Mouse (Mus musculus) liver, embryonic 16.5 days (tissue): ENCODE data around the gene Gm7982. TPM values are rescaled to one million over a fixed set of nuclear protein-coding genes. Genes with fewer than 3 reads are reported as not detected.
"Not testable (repeated sequence)": the region's sequence is repeated elsewhere in the genome, so short reads cannot be mapped to it uniquely, and the experiment has no call there.

Source experiments
- ATAC-seq: fragments of 200-750 bp; cut with Nextera tagmentation; 2 replicates; pipeline ENCODE4 v1.8.0; 2017; ENCODE audit warnings: low read depth, mild to moderate bottlenecking, moderate number of reproducible peaks, moderate library complexity
- H3K27ac ChIP-seq: fragments of 300-500 bp; sonication (generic); 2 replicates; pipeline ENCODE4 v1.5.1; 2014; ENCODE audit warnings: mild to moderate bottlenecking, low read length
- H3K27me3 ChIP-seq: fragments of 300-500 bp; sonication (generic); 2 replicates; pipeline ENCODE4 v1.6.1; 2014; ENCODE audit warnings: low read depth, low read length, mixed read lengths; ENCODE audit not compliant: control insufficient read depth, insufficient read depth
- H3K36me3 ChIP-seq: fragments of 300-500 bp; sonication (generic); 2 replicates; pipeline ENCODE4 v1.6.1; 2014; ENCODE audit warnings: mild to moderate bottlenecking; ENCODE audit not compliant: control insufficient read depth, insufficient read depth
- H3K4me1 ChIP-seq: fragments of 300-500 bp; sonication (generic); 2 replicates; pipeline ENCODE4 v1.6.1; 2014; ENCODE audit warnings: low read depth, low read length, mixed read lengths; ENCODE audit not compliant: control insufficient read depth
- H3K4me2 ChIP-seq: fragments of 300-500 bp; sonication (generic); 2 replicates; pipeline ENCODE4 v1.6.1; 2014; ENCODE audit warnings: low read depth, low read length, mixed read lengths
- H3K4me3 ChIP-seq: fragments of 300-500 bp; sonication (generic); 2 replicates; pipeline ENCODE4 v1.5.1; 2014; ENCODE audit warnings: low read depth, mild to moderate bottlenecking, low read length
- H3K9ac ChIP-seq: fragments of 300-500 bp; sonication (generic); 2 replicates; pipeline ENCODE4 v1.6.1; 2014; ENCODE audit warnings: low read depth, low read length
- H3K9me3 ChIP-seq: fragments of 300-500 bp; sonication (generic); replicated peaks from 2 replicates; pipeline ENCODE4 v1.6.1; 2016; ENCODE audit warnings: low read length; ENCODE audit not compliant: control insufficient read depth
- WGBS: fragments of 180-500 bp; shearing (Covaris S2); extraction: QIAGEN DNeasy Blood & Tissue Kit; methylation state at CpG from one replicate; pipeline ENCODE4 v1.1.7; 2014; ENCODE audit not compliant: insufficient replicate concordance; 5-methylcytosine and 5-hydroxymethylcytosine counted together
- polyA plus RNA-seq: library from polyadenylated mRNA; unstranded; fragments of >200 nt; fragmentation: Nextera tagmentation; extraction: Ambion mirVana; gene quantifications from 2 replicates; pipeline ENCODE4 v1.2.1, GENCODE M21; 2015

Gm7982 gene
- polyA plus RNA-seq, result not detected in 2 replicates

DNA sequence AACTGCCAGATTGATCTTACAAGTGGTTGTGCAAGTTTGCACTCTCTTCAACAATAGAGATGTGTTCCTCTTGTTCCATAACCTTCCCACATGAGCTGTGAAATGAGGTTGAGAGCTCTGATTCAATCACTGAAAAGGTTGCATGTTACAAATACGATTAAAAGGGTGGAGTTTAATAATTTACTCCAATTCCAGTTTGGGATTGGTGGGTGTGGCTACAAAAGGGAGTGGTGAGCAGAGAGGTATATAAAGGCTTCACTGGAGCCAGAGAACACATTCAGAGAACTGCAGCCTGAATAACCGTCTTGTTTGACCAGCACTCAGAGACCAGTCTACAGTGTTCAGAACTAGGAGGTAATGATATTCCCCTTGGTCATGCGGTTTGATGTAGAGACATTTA lies at the start of gene Gm7982:
TSS of gene Gm7982 (plus strand) at position 301 of the 400 bp plus-strand sequence.
- ATAC-seq, H3K4me3 ChIP-seq, H3K9me3 ChIP-seq, H3K4me2 ChIP-seq, H3K36me3 ChIP-seq, H3K27ac ChIP-seq, H3K27me3 ChIP-seq, H3K4me1 ChIP-seq, H3K9ac ChIP-seq: not testable (repeated sequence)
- no CpG with 5 or more reads among the region's 3 CpGs for WGBS

DNA sequence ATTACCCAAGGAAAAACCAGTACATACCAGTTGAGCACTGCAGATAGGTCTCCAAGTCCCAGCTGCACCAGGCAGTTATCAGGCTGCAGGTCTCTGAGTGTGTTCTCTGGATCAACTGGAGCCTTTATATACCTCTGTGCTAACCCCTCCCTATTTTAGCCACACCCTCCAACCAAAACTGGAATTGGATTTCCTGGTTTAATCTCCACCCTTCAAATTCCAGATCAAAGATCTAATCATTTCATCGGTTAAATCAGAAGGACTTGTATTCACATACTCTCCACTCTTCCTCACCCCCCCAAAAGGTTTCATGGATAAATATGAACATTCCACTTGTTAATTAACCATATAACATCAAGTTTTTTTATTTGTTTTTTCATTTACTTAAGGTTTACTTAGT lies 5.7 kb upstream of the Gm7982 start, which contains the start of gene Gm7978:
TSS of gene Gm7978 (minus strand) at position 101 of the 400 bp plus-strand sequence.
- not testable (repeated sequence) for ATAC-seq, H3K27ac ChIP-seq, H3K4me3 ChIP-seq, H3K9ac ChIP-seq, H3K27me3 ChIP-seq, H3K4me1 ChIP-seq, H3K9me3 ChIP-seq, H3K36me3 ChIP-seq, H3K4me2 ChIP-seq
- WGBS, result no CpG with 5 or more reads among the region's 1 CpGs

DNA sequence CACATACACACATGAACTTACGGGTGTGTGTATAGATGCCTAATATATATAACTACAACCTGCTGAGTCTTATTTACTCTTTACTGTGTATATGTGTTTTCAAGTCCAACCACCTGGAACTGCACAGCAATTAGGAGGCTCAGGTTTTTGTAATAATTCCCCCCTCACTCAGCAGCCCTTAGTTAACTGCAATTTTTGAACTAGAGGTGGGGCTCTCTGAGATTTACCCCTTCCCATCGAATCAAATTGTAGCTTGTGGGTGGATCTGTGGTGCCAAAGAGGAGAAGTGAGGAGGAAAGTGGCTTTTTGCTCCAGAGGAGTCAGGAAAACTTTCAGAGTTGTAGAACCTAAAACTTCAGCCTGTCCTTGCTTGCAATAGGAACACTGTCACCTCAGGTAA lies 33.9 kb downstream of the Gm7982 start, which contains the start of gene E330014E10Rik:
TSS of gene E330014E10Rik (plus strand) at position 301 of the 400 bp plus-strand sequence.
- not testable (repeated sequence) for H3K27ac ChIP-seq, H3K4me1 ChIP-seq, H3K4me2 ChIP-seq, ATAC-seq, H3K9me3 ChIP-seq, H3K4me3 ChIP-seq, H3K9ac ChIP-seq, H3K27me3 ChIP-seq, H3K36me3 ChIP-seq
- no CpG with 5 or more reads among the region's 2 CpGs for WGBS

Other genes starting within 250 kb of the Gm7982 start
- not detected in 2 replicates for gene Gm3286, start 231.3 kb upstream of the Gm7982 start, polyA plus RNA-seq
- gene Gm7971, start 147.1 kb upstream of the Gm7982 start, polyA plus RNA-seq, result not detected in 2 replicates
- not detected in 2 replicates for gene Gm7978, start 5.8 kb upstream of the Gm7982 start, polyA plus RNA-seq
- gene E330014E10Rik, start 34.0 kb downstream of the Gm7982 start, polyA plus RNA-seq, result not detected in 2 replicates
- gene Cxcl13, start 214.9 kb downstream of the Gm7982 start, polyA plus RNA-seq, result 0.11 and 0.17 TPM in 2 replicates